In the genomic region with DNA sequence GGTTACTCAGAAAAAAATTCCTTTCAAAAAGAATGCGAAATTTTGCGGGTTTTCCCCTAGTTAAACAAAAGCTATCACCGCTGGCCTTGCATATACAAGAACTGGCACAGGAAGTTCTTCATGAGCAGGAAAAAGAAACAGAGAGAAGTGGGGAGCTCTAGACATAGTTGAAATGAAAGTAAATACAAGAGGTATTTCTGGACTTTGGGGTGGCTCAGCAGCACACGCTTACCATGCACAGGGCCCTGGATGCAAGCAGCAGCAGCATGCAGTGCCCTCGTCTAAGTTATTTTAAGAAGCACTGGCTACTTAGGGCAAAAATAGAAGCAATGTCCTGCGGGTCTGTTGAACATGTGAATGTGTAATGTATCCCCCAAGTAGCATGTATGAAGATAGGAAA, we compare ENCODE assay signal across 17 mouse cellular contexts. TPM values are rescaled to one million over a fixed set of nuclear protein-coding genes. Genes with fewer than 3 reads are reported as not detected.
DNase-seq lines count a peak whose midpoint lies in the region; ATAC-seq and TF ChIP-seq lines count a peak whose summit lies in the region.
"Had no signal": no experiment of that assay in that cellular context is flagged by ENCODE, and none has a peak within 500 bp of the region (broad histone marks: within the 10 kb centered on the region; RNA-seq: fewer than 3 reads in every experiment).

No protein-coding gene starts in this region.

- H3K79me2 ChIP-seq in heart, adult 2 months (replicated peaks; ENCODE audit: control insufficient read depth, insufficient read depth, low read length): no peaks in the 10 kb centered on the region

- peak overlapping the region; percentile 68 for H3K27ac ChIP-seq in heart, adult 2 months
- H3K27ac ChIP-seq: embryonic facial prominence, embryonic 12.5 days; forebrain, embryonic 13.5 days; liver, embryonic 14.5 days; neural tube, embryonic 15.5 days had no signal

- no peak for TF ChIP-seq POLR2A in lung, adult 2 months (IDR thresholded peaks at IDR 0.05; ENCODE audit: borderline replicate concordance, extremely low read depth, low read depth, low read length)
- TF ChIP-seq POLR2A in heart, adult 2 months (IDR thresholded peaks at IDR 0.05; ENCODE audit: insufficient read depth, low read depth, low read length): no peak

- no peak overlapping the region for H3K9ac ChIP-seq in heart, adult 2 months (ENCODE audit: low read depth, low read length)
- H3K9ac ChIP-seq: embryonic facial prominence, embryonic 12.5 days; forebrain, embryonic 13.5 days; liver, embryonic 14.5 days; neural tube, embryonic 15.5 days had no signal

- H3K36me3 ChIP-seq in heart, adult 2 months (ENCODE audit: control insufficient read depth, insufficient read depth, low read length): no peaks in the 10 kb centered on the region
- H3K36me3 ChIP-seq: embryonic facial prominence, embryonic 12.5 days; neural tube, embryonic 15.5 days had no signal

- ATAC-seq in megakaryocyte progenitor cell, adult 5-6 weeks (replicated peaks; ENCODE audit: poor library complexity): 0 out of 2 replicates have a peak, but pooled peaks have one; percentile 9
- ATAC-seq: forebrain, embryonic 13.5 days; midbrain, embryonic 16.5 days had no signal

- H3K27me3 ChIP-seq in heart, adult 2 months (ENCODE audit: control insufficient read depth, insufficient read depth, low read length): no peaks in the 10 kb centered on the region
- H3K27me3 ChIP-seq: embryonic facial prominence, embryonic 12.5 days; forebrain, embryonic 13.5 days; neural tube, embryonic 15.5 days had no signal

- TF ChIP-seq CTCF in lung, adult 2 months (IDR thresholded peaks at IDR 0.05; ENCODE audit: insufficient read depth, low read length): no peak
- TF ChIP-seq CTCF in heart, adult 2 months (IDR thresholded peaks at IDR 0.05): no peak

- no peak overlapping the region for H3K4me3 ChIP-seq in lung, adult 2 months (replicated peaks; ENCODE audit: extremely low read depth, low read depth, low read length)
- H3K4me3 ChIP-seq in heart, adult 2 months: peak overlapping the region; percentile 18
- H3K4me3 ChIP-seq: embryonic facial prominence, embryonic 12.5 days; forebrain, embryonic 13.5 days; neural tube, embryonic 15.5 days had no signal

- DNase-seq in lung, adult 2 months: peak; percentile 3
- no peak for DNase-seq in lung, postnatal 10 days
- DNase-seq in heart, adult 2 months: peak in 1 of 2 experiments; percentile 11
- DNase-seq in heart, postnatal 14 days: peak; percentile 8 to 11
- DNase-seq in adrenal gland, adult 8-10 months: no peak
- DNase-seq in frontal cortex, postnatal 14 days (ENCODE audit: low spot score in 2 of 2): no peak
- no peak for DNase-seq in ovary, postnatal 36 days (ENCODE audit: low spot score)
- DNase-seq: cerebellum, adult 9-11 months; gastrocnemius, postnatal 10 days; kidney, adult 11 months; right cerebral cortex, postnatal 14 days had no signal

- no peaks in the 10 kb centered on the region for H3K4me1 ChIP-seq in lung, adult 2 months (ENCODE audit: control insufficient read depth, insufficient read depth, low read length)
- no peaks in the 10 kb centered on the region for H3K4me1 ChIP-seq in heart, adult 2 months (ENCODE audit: control insufficient read depth, insufficient read depth, low read length)
- H3K4me1 ChIP-seq: embryonic facial prominence, embryonic 12.5 days; forebrain, embryonic 13.5 days; neural tube, embryonic 15.5 days had no signal

- 17% methylated on average over 6 of the region's 6 CpGs for WGBS in lung, adult 2 months
- WGBS in heart, adult 2 months: 19% methylated on average over 6 of the region's 6 CpGs

- intact Hi-C loops in heart, adult 2 months (cut with DNase I): loop anchor here (5.0 kb wide), 1 partner anchor 46 kb away; a partner anchor contains a TSS
- intact Hi-C loops in heart, postnatal 14 days (cut with DNase I): no loop called here

- TF ChIP-seq EP300 in heart, adult 2 months (IDR thresholded peaks at IDR 0.05; ENCODE audit: insufficient read depth, low read depth, low read length): no peak

RNA-seq across cellular contexts. Expression of a gene that starts 48.4 kb away (rescaled TPM):
- polyA plus RNA-seq in lung, adult 2 months (2012; rRNA removed): 3.2 and 5.4 TPM in 2 replicates
- 10 to 100 TPM; 29.0 to 29.3 TPM for total RNA-seq in heart, adult 2 months (2021)
- 2.6 and 6.4 TPM in 2 replicates for polyA plus RNA-seq in heart, adult 2 months (2012; rRNA removed)
- 10 to 100 TPM; 33.4 to 34.2 TPM for total RNA-seq in heart, postnatal 14 days (2021)
- total RNA-seq in megakaryocyte progenitor cell, adult 5-6 weeks (2015): 100 and 117 TPM in 2 replicates
- total RNA-seq in megakaryocyte progenitor cell, adult 5-6 weeks (2017): 88.0 and 140 TPM in 2 replicates
- 100 to 1,000 TPM in 1 of 4 experiments, 10 to 100 TPM in 3; 81.8 to 138 (median 89.3) TPM for total RNA-seq in adrenal gland, adult 8-10 months (2022)

Comparison
In these comparisons a context has a peak if more than half of its experiments do, and no peak if none do; other contexts are left out.
1. DNase-seq: peak in lung, adult 2 months (single experiment) and heart, postnatal 14 days (2 of 2); none in lung, postnatal 10 days (single experiment), adrenal gland, adult 8-10 months (single experiment), frontal cortex, postnatal 14 days (0 of 2) and ovary, postnatal 36 days (single experiment).